Mouse (Mus musculus) E14TG2a.4 (cell line): Measurements from ENCODE around the gene Lpin2.

Source experiments
- CTCF ChIP-seq: conservative IDR thresholded peaks from 2 replicates; pipeline ENCODE4 v1.5.1; 2014; ENCODE audit warnings: low read length
- NANOG ChIP-seq: IDR thresholded peaks from 2 replicates; pipeline ENCODE4 v1.6.1; 2014; ENCODE audit warnings: borderline replicate concordance, low read length, mixed read lengths
- POU5F1 ChIP-seq: IDR thresholded peaks from 2 replicates; pipeline ENCODE4 v1.6.1; 2014; ENCODE audit warnings: low read length, borderline replicate concordance

DNA sequence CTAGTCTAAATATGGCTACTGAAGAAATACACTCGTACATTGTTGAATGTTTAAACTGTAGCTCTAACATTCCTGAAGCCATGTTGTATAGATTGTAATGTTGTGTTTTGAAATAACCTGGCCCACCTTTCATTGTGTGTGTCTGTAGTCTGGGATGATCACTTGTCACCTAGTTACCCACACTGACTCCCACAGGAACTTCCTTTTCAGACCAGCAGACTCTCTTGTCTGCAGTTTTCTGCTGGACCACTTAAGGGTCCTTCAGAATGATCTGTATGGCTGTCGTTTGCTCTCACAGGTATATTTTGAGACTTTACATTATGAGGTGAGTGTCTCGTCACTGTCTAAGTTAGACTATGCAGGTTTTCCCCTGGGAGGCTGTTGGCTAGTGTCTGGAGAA lies 27.6 kb downstream of the Lpin2 start:
- TF ChIP-seq CTCF, result no peak
- TF ChIP-seq POU5F1, result no peak
- TF ChIP-seq NANOG, result no peak
